Mouse (Mus musculus): ENCODE measurements at regions not wholly inside any gene's neighbourhood (a gene's known extent, or its start where the extent isn't known, plus 50 kb on each side); places are given as distances from the start of the nearest gene placed in this dataset.

GRCm38 (mm10) chr15:36715745-36716685 is 291.6 kb downstream of the Zfp706 start:
- TF ChIP-seq GATA1 (IDR thresholded peaks at IDR 0.05; ENCODE audit: borderline replicate concordance, low read length) (no peak), FLI1 (IDR thresholded peaks at IDR 0.05; ENCODE audit: low read length) (no peak)
